Mouse (Mus musculus): ENCODE results near the gene Uchl4.
A peak's percentile ranks its signal among the peaks of the same experiment; 100 is the strongest.

Uchl4 gene

DNA sequence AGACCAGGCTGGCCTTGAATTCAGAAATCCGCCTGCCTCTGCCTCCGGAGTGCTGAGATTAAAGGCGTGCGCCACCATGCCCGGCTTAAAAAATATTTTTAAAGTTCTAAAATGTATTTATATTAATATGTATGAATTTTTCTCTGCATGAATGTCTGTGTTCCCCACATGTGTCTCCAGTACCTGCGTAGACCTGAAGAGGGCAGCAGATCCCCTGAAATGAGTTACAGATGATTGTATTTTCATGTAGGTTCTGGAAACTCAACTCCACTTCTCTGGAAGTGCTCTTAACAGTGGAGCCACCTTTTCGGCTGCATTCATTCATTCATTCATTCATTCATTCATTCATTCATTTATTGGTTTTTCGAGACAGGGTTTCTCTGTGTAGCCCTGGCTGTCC lies 42.7 kb downstream of the Uchl4 start:
- DNase-seq = peak; percentile 86

GRCm38 (mm10) chr9:64278665-64279310 lies 43.8 kb downstream of the Uchl4 start:
- DNase-seq = no peak

- peak; percentile 97 for DNase-seq
These were observed 46.2 kb downstream of the Uchl4 start, which contains the start of gene Tipin for GRCm38 (mm10) chr9:64281105-64281780. TSS of gene Tipin (plus strand) at chr9:64281581.

GRCm38 (mm10) chr9:64281781-64282178 lies 46.8 kb downstream of the Uchl4 start:
- DNase-seq = no peak

DNA sequence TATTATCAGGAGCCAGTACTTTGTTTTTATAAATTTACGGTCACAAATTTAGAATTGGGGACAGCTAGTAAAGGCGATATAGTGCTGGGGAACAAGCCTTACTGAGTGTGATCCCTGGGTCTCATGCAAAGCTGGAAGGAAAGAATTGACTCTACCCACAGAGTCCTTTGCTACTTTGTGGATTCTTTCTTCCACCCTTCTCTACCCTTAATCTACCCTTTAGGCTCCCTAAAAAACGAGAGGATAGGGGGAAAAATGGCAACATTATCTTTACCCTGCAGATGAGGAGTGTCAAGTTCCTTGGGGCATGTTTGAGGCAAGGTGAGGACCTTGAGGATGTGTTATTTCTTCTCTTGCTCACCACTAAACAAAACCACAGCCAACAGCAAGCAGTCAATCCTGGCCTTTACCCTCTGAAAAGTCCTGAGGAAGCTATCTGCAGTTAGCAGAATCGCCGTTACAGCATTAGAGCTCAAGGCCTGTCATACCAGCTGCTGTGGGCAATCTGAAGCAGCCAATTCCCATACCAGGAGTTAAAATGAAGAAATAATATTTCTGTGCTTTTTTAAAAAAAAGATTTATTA lies 47.5 kb downstream of the Uchl4 start:
- no peak for DNase-seq

Measured in lung, postnatal 36 days (tissue).